Mouse (Mus musculus) spleen, embryonic (tissue): Measurements from ENCODE around the gene S100a10.
"Not testable (repeated sequence)": the region's sequence is repeated elsewhere in the genome, so short reads cannot be mapped to it uniquely, and the experiment has no call there.

Experiments used
- CTCF ChIA-PET: fragments of 350-600 bp; sonication (Branson Sonifier 250); formaldehyde crosslinking; loops from one replicate; lab custom pipeline; 2022; lab: Charles Lee

Gene S100a10

GRCm38 (mm10) chr3:93579317-93580038, 24.6 kb downstream of the S100a10 start:
- CTCF ChIA-PET: no interaction called here

GRCm38 (mm10) chr3:93580039-93580403, 25.1 kb downstream of the S100a10 start:
- CTCF ChIA-PET: no interaction called here

- CTCF ChIA-PET: no interaction called here
These were observed 26.1 kb downstream of the S100a10 start for GRCm38 (mm10) chr3:93580946-93581345.

- CTCF ChIA-PET: no interaction called here
These were observed 26.8 kb downstream of the S100a10 start for GRCm38 (mm10) chr3:93581687-93582086.

GRCm38 (mm10) chr3:93583056-93583455, 28.2 kb downstream of the S100a10 start:
- CTCF ChIA-PET: no interaction called here

GRCm38 (mm10) chr3:93589629-93590028, 34.7 kb downstream of the S100a10 start:
- CTCF ChIA-PET: no interaction called here

GRCm38 (mm10) chr3:93590256-93590655, 35.4 kb downstream of the S100a10 start:
- CTCF ChIA-PET: no interaction called here

- CTCF ChIA-PET: interaction anchor here (1.6 kb wide), 1 partner anchor 45 kb away, joined by 5 read pairs; no protein-coding TSS in a partner anchor
These were observed 37.2 kb downstream of the S100a10 start for GRCm38 (mm10) chr3:93592100-93592499.

- CTCF ChIA-PET: interaction anchor here (1.0 to 1.6 kb wide), 2 partner anchors 14 to 46 kb away, joined by 3 to 5 read pairs; no protein-coding TSS in a partner anchor
These were observed 38.1 kb downstream of the S100a10 start for GRCm38 (mm10) chr3:93592976-93593375.

- CTCF ChIA-PET: interaction anchor here (0.6 to 1.6 kb wide), 4 partner anchors 14 to 47 kb away, joined by 3 to 17 read pairs (median 6); no protein-coding TSS in a partner anchor
These were observed 38.6 kb downstream of the S100a10 start for GRCm38 (mm10) chr3:93593512-93593911.

- CTCF ChIA-PET: interaction anchor here (0.5 kb wide), 1 partner anchor 41 kb away, joined by 3 read pairs; no protein-coding TSS in a partner anchor
These were observed 41.8 kb downstream of the S100a10 start for GRCm38 (mm10) chr3:93596632-93597031.

GRCm38 (mm10) chr3:93597221-93597913, 42.5 kb downstream of the S100a10 start:
- CTCF ChIA-PET: interaction anchor here (0.7 kb wide), 1 partner anchor 85 kb away, joined by 3 read pairs; no protein-coding TSS in a partner anchor

GRCm38 (mm10) chr3:93597970-93598369, 43.1 kb downstream of the S100a10 start:
- CTCF ChIA-PET: interaction anchor here (0.7 kb wide), 1 partner anchor 86 kb away, joined by 3 read pairs; no protein-coding TSS in a partner anchor

GRCm38 (mm10) chr3:93600206-93600605, 45.3 kb downstream of the S100a10 start:
- CTCF ChIA-PET: interaction anchor here (0.6 kb wide), 1 partner anchor 255 kb away, joined by 7 read pairs; no protein-coding TSS in a partner anchor

GRCm38 (mm10) chr3:93601903-93602302, 47.0 kb downstream of the S100a10 start:
- CTCF ChIA-PET: no interaction called here

- CTCF ChIA-PET: not testable (repeated sequence)
These were observed 54.1 kb downstream of the S100a10 start for GRCm38 (mm10) chr3:93608970-93609369.
